Mouse (Mus musculus) limb, embryonic 11.5 days (tissue): Measurements from ENCODE around the gene Spata20. TPM values are rescaled to one million over a fixed set of nuclear protein-coding genes. Genes with fewer than 3 reads are reported as not detected.

Source experiments
- ATAC-seq: fragments of 200-750 bp; cut with Nextera tagmentation; 2 replicates; pipeline ENCODE4 v1.8.0; 2017; ENCODE audit warnings: low read depth; ENCODE audit not compliant: insufficient number of reproducible peaks, low FRiP score, low TSS enrichment
- DNase-seq: peaks from one replicate; pipeline ENCODE4 v3.0.0-alpha.2; 2015; ENCODE audit warnings: low spot score
- H3K27ac ChIP-seq: fragments of 300-500 bp; sonication (generic); replicated peaks from 2 replicates; pipeline ENCODE4 v1.5.1; 2014; ENCODE audit warnings: low read depth, mild to moderate bottlenecking, low read length
- H3K27me3 ChIP-seq: fragments of 300-500 bp; sonication (generic); 2 replicates; pipeline ENCODE4 v1.6.1; 2014; ENCODE audit warnings: mild to moderate bottlenecking, low read length, mixed read lengths; ENCODE audit not compliant: control insufficient read depth, insufficient read depth
- H3K36me3 ChIP-seq: fragments of 300-500 bp; sonication (generic); 2 replicates; pipeline ENCODE4 v1.6.1; 2014; ENCODE audit warnings: mild to moderate bottlenecking, low read length, moderate library complexity, mixed read lengths; ENCODE audit not compliant: control insufficient read depth, insufficient read depth
- H3K4me1 ChIP-seq: fragments of 300-500 bp; sonication (generic); 2 replicates; pipeline ENCODE4 v1.6.1; 2014; ENCODE audit warnings: low read length, mixed read lengths; ENCODE audit not compliant: control insufficient read depth, insufficient read depth
- H3K4me2 ChIP-seq: fragments of 300-500 bp; sonication (generic); 2 replicates; pipeline ENCODE4 v1.6.1; 2014; ENCODE audit warnings: low read depth, mild to moderate bottlenecking, moderate library complexity; ENCODE audit not compliant: severe bottlenecking
- H3K4me3 ChIP-seq: fragments of 300-500 bp; sonication (generic); 2 replicates; pipeline ENCODE4 v1.5.1; 2014; ENCODE audit warnings: low read depth, low read length
- H3K9ac ChIP-seq: fragments of 300-500 bp; sonication (generic); 2 replicates; pipeline ENCODE4 v1.6.1; 2014; ENCODE audit warnings: mild to moderate bottlenecking, low read length
- H3K9me3 ChIP-seq: fragments of 300-500 bp; sonication (generic); 2 replicates; pipeline ENCODE4 v1.6.1; 2016; ENCODE audit warnings: low read length; ENCODE audit not compliant: control insufficient read depth
- WGBS: fragments of 180-500 bp; shearing (Covaris S2); extraction: QIAGEN DNeasy Blood & Tissue Kit; methylation state at CpG from one replicate; pipeline ENCODE4 v1.1.7; 2014; 5-methylcytosine and 5-hydroxymethylcytosine counted together
- polyA plus RNA-seq: library from polyadenylated mRNA; unstranded; fragments of >200 nt; fragmentation: Nextera tagmentation; extraction: Ambion mirVana; gene quantifications from 2 replicates; pipeline ENCODE4 v1.2.1, GENCODE M21; 2014

The Spata20 gene
- polyA plus RNA-seq, 1 experiment from 2014 or later, result not detected

DNA sequence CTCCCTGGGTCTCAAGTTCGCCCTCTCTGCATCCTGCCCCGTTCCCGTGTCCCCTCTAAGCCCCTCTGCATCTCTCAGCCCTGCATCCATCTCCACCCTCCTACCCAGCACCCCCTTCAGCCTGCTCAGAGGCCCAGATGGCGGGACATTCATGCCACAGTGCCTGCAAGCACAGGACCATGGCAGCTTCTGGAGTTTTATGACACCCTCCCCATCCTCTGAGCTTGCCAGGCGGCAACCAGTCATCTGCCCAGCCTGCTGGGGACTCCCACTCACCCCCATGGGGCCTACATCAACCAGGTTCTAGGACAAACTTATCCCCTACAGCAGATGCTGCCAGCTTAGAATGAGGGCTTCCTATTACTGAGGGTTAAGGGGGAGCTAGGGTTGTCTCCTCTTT lies 31.2 kb downstream of the Spata20 start:
- ATAC-seq, result no peak
- Histone ChIP-seq H3K27ac (no peak overlapping the region), H3K9ac (no peak overlapping the region), H3K27me3 (no peaks in the 10 kb centered on the region), H3K36me3 (peaks cover 11% of the 10 kb centered on the region), H3K9me3 (no peaks in the 10 kb centered on the region; the same call in 1 of the 2 replicates), H3K4me1 (no peaks in the 10 kb centered on the region), H3K4me3 (no peak overlapping the region), H3K4me2 (no peak overlapping the region)
- 56% methylated on average over 5 of the region's 5 CpGs for WGBS
- no peak for DNase-seq

DNA sequence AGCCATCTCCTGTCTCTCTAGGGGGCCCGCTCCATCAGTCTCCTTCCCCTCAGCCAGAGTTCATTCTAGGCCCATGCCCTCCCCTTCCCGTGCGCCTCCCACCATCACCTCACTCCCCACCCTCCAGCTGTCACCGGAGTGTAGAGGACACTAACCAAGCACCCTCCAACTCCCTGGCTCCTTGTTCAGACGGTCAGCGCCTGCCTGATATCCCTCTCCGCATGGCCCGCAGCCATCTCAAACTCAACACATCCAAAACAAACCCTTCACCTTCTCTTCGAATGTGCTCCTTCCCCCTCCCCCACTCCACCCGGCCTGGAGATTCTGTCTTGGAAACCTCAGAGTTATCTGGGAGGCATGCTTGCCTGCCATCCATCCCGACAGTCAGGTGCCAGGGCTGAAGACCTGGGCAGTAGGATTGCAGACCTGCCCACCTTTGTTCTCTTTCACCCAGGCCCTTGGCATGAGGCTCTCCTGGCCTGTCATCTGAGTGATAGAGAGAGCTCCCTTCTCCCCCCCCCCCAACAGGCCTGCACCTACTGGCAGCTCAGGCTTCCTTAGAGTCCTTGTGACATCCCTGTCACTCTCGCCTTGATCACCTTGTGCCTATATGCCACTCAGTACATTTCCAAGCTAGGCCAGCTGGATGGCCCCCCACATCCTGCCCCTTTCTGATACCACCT lies 34.7 kb downstream of the Spata20 start:
- H3K4me1 ChIP-seq, result no peaks in the 10 kb centered on the region
- no peaks in the 10 kb centered on the region for H3K9me3 ChIP-seq
- DNase-seq, result no peak
- H3K36me3 ChIP-seq, result peaks cover 6% of the 10 kb centered on the region; the same call in 1 of the 2 replicates
- ATAC-seq, result no peak
- H3K27me3 ChIP-seq, result no peaks in the 10 kb centered on the region
- no peak overlapping the region for H3K4me2 ChIP-seq
- 41% methylated on average over 12 of the region's 12 CpGs for WGBS
- H3K4me3 ChIP-seq, result no peak overlapping the region
- no peak overlapping the region for H3K27ac ChIP-seq
- no peak overlapping the region for H3K9ac ChIP-seq

DNA sequence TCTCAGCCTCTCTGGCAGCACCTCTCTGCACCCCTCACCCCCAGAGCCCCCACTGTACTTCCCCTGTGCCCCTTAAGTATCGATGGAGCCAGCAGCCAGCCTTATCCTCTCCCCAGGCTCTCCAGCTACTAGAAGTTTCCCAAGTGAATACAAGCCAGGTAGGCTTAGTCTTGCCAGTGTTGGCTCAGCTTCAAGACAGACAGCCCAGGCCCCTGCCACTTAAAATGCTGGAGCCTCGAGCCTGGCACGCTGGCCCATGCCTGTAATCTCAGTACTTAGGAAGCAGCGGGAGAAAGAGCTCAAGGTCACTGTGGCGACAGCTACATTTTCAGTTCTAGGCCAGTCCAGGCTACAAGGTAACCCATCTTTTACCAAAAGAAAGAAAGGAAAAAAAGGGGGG lies 36.1 kb downstream of the Spata20 start:
- no peak for ATAC-seq
- Histone ChIP-seq H3K36me3 (peaks cover 4% of the 10 kb centered on the region; the same call in 1 of the 2 replicates), H3K9me3 (no peaks in the 10 kb centered on the region), H3K4me1 (no peaks in the 10 kb centered on the region), H3K27ac (no peak overlapping the region), H3K27me3 (no peaks in the 10 kb centered on the region), H3K4me2 (no peak overlapping the region), H3K4me3 (no peak overlapping the region), H3K9ac (no peak overlapping the region)
- DNase-seq, result no peak
- 78% methylated on average over 5 of the region's 5 CpGs for WGBS

DNA sequence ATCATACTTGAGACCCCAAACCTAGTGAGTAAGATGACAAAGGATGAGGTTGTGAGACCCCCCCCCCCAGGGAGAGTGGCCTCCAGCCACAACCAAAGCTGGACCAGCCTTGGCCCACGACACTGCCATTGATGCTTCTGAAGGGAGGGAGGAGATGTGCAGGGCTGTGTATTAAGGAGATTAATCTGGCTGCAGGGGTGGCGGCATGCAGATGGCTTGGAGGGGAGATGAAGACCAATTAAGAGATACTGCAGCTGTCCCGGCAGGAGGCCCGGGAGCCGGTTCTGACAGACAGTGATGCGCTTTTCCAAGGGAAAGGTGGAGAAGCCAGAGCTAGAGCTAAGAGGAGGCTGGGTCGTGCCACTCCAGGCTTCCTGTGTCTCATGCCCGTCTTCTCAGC lies 36.7 kb downstream of the Spata20 start:
- no peak overlapping the region for H3K9ac ChIP-seq
- no peaks in the 10 kb centered on the region for H3K9me3 ChIP-seq
- no peak overlapping the region for H3K4me3 ChIP-seq
- DNase-seq (no peak), ATAC-seq (no peak)
- H3K4me2 ChIP-seq, result no peak overlapping the region
- H3K27ac ChIP-seq, result no peak overlapping the region
- peaks cover 3% of the 10 kb centered on the region; the same call in 1 of the 2 replicates for H3K36me3 ChIP-seq
- WGBS, result 51% methylated on average over 8 of the region's 8 CpGs
- H3K4me1 ChIP-seq, result no peaks in the 10 kb centered on the region
- no peaks in the 10 kb centered on the region for H3K27me3 ChIP-seq

DNA sequence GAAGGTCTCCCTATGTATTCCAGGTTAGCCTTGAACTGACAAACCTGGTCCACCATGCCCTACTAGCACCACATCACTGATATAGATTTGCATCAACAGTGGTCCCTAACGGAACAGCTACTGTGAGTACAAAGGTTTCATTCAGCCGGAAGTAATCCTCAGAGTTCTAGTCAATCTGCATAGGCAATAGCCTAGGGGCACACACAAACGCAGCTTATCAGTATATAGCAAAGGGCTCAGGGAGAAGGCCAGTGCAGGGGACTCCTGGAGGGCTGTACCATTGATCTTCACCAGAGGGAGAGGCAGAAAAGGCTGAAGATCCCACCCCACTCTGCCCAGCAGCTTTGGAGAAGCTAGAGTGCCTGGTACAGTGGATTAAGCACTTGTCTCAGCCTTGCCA lies 39.0 kb downstream of the Spata20 start:
- H3K4me2 ChIP-seq, result no peak overlapping the region
- H3K9ac ChIP-seq, result no peak overlapping the region
- ATAC-seq (no peak), DNase-seq (no peak)
- H3K27me3 ChIP-seq, result no peaks in the 10 kb centered on the region
- H3K27ac ChIP-seq, result no peak overlapping the region
- H3K4me3 ChIP-seq, result no peak overlapping the region
- H3K9me3 ChIP-seq, result no peaks in the 10 kb centered on the region
- H3K4me1 ChIP-seq, result peaks cover 11% of the 10 kb centered on the region; the same call in 1 of the 2 replicates
- 55% methylated on average over 3 of the region's 3 CpGs for WGBS
- no peaks in the 10 kb centered on the region for H3K36me3 ChIP-seq

DNA sequence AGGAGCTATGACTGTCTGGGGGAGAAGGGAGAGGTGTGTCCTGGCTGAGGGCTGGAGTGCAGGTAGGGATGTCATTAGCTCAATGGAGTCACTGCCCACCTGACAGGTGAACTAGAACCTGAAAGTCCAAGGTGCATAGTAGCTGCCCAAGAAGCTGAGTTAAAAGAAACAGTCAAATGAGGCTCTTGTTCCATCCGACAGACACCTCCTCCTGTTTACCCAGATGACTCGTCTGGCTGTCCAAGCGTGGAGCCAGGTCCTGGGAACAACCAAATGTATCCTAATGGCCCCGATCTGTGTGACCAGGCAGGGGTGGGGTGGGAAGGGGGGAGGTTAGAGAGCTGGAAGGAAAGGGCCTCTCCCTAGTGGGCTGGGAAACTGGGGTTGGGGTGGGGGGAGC lies 40.7 kb downstream of the Spata20 start:
- no peaks in the 10 kb centered on the region for H3K36me3 ChIP-seq

DNA sequence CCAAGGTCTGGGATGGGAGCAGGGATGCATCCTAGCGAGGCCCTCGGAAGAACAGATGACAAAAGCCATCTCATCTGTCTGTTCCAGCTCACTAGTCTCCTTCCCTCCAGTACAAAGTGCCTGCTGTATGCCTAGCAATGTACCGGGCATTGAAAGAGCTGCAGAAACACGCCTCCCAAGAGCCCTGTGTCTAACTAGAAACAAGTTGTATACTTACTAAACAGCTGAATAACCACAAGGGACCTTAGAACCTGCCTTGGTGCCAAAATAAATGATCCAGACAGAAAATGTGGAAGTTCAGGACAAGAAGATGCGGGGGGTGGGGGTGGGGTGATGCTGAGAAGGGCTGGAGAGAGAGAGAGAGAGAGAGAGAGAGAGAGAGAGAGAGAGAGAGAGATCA lies 41.1 kb downstream of the Spata20 start:
- no peak overlapping the region for H3K4me2 ChIP-seq

More for the DNA sequence above, 40.7 kb downstream of the Spata20 start:
- DNase-seq, result no peak
- WGBS, result 42% methylated on average over 4 of the region's 4 CpGs
- Histone ChIP-seq H3K9me3 (no peaks in the 10 kb centered on the region), H3K27ac (no peak overlapping the region), H3K9ac (no peak overlapping the region), H3K4me2 (no peak overlapping the region), H3K4me3 (no peak overlapping the region), H3K27me3 (no peaks in the 10 kb centered on the region), H3K4me1 (peaks cover 14% of the 10 kb centered on the region; the same call in 1 of the 2 replicates)
- no peak for ATAC-seq

DNA sequence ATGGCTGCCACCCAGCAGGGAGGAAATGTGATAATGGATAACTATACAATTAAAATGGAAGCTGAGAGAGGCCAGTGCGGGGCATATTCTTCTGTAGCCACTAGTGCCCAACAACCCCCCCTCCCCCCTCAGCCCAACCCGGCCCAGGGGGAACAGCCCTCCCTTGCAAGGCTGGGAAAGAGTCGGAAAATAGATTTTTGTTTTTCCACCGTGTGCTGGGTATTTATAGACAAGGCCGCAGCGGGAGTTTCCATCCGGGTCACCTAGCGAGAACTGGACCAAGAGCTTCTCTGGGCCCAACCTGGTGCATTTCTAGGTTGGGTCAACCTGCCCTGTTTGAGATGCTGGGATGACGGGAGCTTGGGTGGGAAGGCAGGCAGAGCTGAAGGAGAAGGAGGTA lies 44.2 kb downstream of the Spata20 start:
- H3K4me2 ChIP-seq, result no peak overlapping the region
- DNase-seq (no peak), ATAC-seq (no peak)
- no peak overlapping the region for H3K9ac ChIP-seq
- no peaks in the 10 kb centered on the region for H3K27me3 ChIP-seq
- H3K36me3 ChIP-seq, result no peaks in the 10 kb centered on the region
- H3K4me3 ChIP-seq, result no peak overlapping the region
- H3K4me1 ChIP-seq, result peaks cover 14% of the 10 kb centered on the region; the same call in 1 of the 2 replicates
- no peak overlapping the region for H3K27ac ChIP-seq
- H3K9me3 ChIP-seq, result no peaks in the 10 kb centered on the region
- 70% methylated on average over 9 of the region's 9 CpGs for WGBS

More for the DNA sequence above, 41.1 kb downstream of the Spata20 start:
- no peak for DNase-seq
- H3K36me3 ChIP-seq, result no peaks in the 10 kb centered on the region
- H3K4me1 ChIP-seq, result peaks cover 14% of the 10 kb centered on the region; the same call in 1 of the 2 replicates
- no peak overlapping the region for H3K27ac ChIP-seq
- no peak overlapping the region for H3K4me3 ChIP-seq
- no peaks in the 10 kb centered on the region for H3K9me3 ChIP-seq
- ATAC-seq, result no peak
- H3K27me3 ChIP-seq, result no peaks in the 10 kb centered on the region
- 64% methylated on average over 5 of the region's 5 CpGs for WGBS
- no peak overlapping the region for H3K9ac ChIP-seq
